Mouse (Mus musculus) olfactory bulb, adult 2 months (tissue): ENCODE results near the gene Gm5662.
"Not testable (repeated sequence)": the region's sequence is repeated elsewhere in the genome, so short reads cannot be mapped to it uniquely, and the experiment has no call there.

Source experiments
- CTCF ChIP-seq: fragments of 200-500 bp; IDR thresholded peaks from 2 replicates; pipeline ENCODE4 v1.5.1; 2012; ENCODE audit warnings: low read depth, mild to moderate bottlenecking, low read length, moderate library complexity; ENCODE audit not compliant: insufficient read depth
- POLR2A ChIP-seq: fragments of 200-500 bp; IDR thresholded peaks from 2 replicates; pipeline ENCODE4 v1.6.1; 2012; ENCODE audit warnings: mild to moderate bottlenecking, low read depth, low read length, moderate library complexity; ENCODE audit not compliant: insufficient read depth

- TF ChIP-seq CTCF, POLR2A: not testable (repeated sequence)
Measured at GRCm38 (mm10) chr12:88285224-88285623, 10.9 kb upstream of the Gm5662 start.
